ENCODE assay signal across 8 mouse cellular contexts in genomic region chr12:109458896-109459295, GRCm38 (mm10). TPM values are rescaled to one million over a fixed set of nuclear protein-coding genes. Genes with fewer than 3 reads are reported as not detected.
A peak's percentile ranks its signal among the peaks of the same experiment; 100 is the strongest.
DNase-seq lines count a peak whose midpoint lies in the region; ATAC-seq and TF ChIP-seq lines count a peak whose summit lies in the region.
"Had no signal": no experiment of that assay in that cellular context is flagged by ENCODE, and none has a peak within 500 bp of the region (broad histone marks: within the 10 kb centered on the region; RNA-seq: fewer than 3 reads in every experiment).

No protein-coding gene starts in this region.

- WGBS in liver, postnatal 0 days (ENCODE audit: insufficient replicate concordance) = 42% methylated on average over 10 of the region's 10 CpGs
- 17% methylated on average over 10 of the region's 10 CpGs for WGBS in forebrain, embryonic 11.5 days
- 11% methylated on average over 10 of the region's 10 CpGs for WGBS in hindbrain, embryonic 13.5 days
- WGBS in neural tube, embryonic 11.5 days = 16% methylated on average over 10 of the region's 10 CpGs

- no peaks in the 10 kb centered on the region for H3K9me3 ChIP-seq in liver, postnatal 0 days (ENCODE audit: low read length)
- H3K9me3 ChIP-seq in forebrain, embryonic 11.5 days (ENCODE audit: control insufficient read depth, low read length) = no peaks in the 10 kb centered on the region
- H3K9me3 ChIP-seq in hindbrain, embryonic 13.5 days = no peaks in the 10 kb centered on the region
- H3K9me3 ChIP-seq in neural tube, embryonic 11.5 days (ENCODE audit: control insufficient read depth, low read length) = no peaks in the 10 kb centered on the region

- no peak for TF ChIP-seq CTCF in liver, postnatal 0 days (IDR thresholded peaks at IDR 0.05; ENCODE audit: low read depth)

- no peak overlapping the region for H3K4me3 ChIP-seq in liver, postnatal 0 days (ENCODE audit: low read depth, low read length)
- no peak overlapping the region for H3K4me3 ChIP-seq in forebrain, embryonic 11.5 days (ENCODE audit: low read depth, low read length)
- no peak overlapping the region for H3K4me3 ChIP-seq in hindbrain, embryonic 13.5 days
- H3K4me3 ChIP-seq in neural tube, embryonic 11.5 days (ENCODE audit: low read depth, low read length) = no peak overlapping the region

- H3K27ac ChIP-seq in liver, postnatal 0 days (ENCODE audit: low read depth) = no peak overlapping the region
- no peak overlapping the region for H3K27ac ChIP-seq in forebrain, embryonic 11.5 days (ENCODE audit: low read depth, low read length)
- no peak overlapping the region for H3K27ac ChIP-seq in hindbrain, embryonic 13.5 days
- no peak overlapping the region for H3K27ac ChIP-seq in neural tube, embryonic 11.5 days (ENCODE audit: low read depth, low read length)

- no peak overlapping the region for H3K9ac ChIP-seq in liver, postnatal 0 days (replicated peaks)
- no peak overlapping the region for H3K9ac ChIP-seq in forebrain, embryonic 11.5 days (ENCODE audit: low read length)
- H3K9ac ChIP-seq in hindbrain, embryonic 13.5 days = 0 out of 2 replicates have a peak overlapping the region, but pooled peaks have one; percentile 3
- no peak overlapping the region for H3K9ac ChIP-seq in neural tube, embryonic 11.5 days (ENCODE audit: low read length)

- no peak overlapping the region for H3K4me2 ChIP-seq in liver, postnatal 0 days (ENCODE audit: low read depth, low read length)
- H3K4me2 ChIP-seq in forebrain, embryonic 11.5 days (ENCODE audit: low read depth, low read length, severe bottlenecking) = no peak overlapping the region
- H3K4me2 ChIP-seq in hindbrain, embryonic 13.5 days = peak overlapping the region; percentile 36; the same call in 1 of the 2 replicates
- H3K4me2 ChIP-seq in neural tube, embryonic 11.5 days (ENCODE audit: low read depth) = no peak overlapping the region

- H3K27me3 ChIP-seq in liver, postnatal 0 days (ENCODE audit: insufficient read depth, low read length) = peaks cover 19% of the 10 kb centered on the region
- H3K27me3 ChIP-seq in forebrain, embryonic 11.5 days (ENCODE audit: control insufficient read depth, insufficient read depth, low read length) = peaks cover 21% of the 10 kb centered on the region
- H3K27me3 ChIP-seq in hindbrain, embryonic 13.5 days = peaks cover 69% of the 10 kb centered on the region
- H3K27me3 ChIP-seq in neural tube, embryonic 11.5 days (ENCODE audit: control insufficient read depth, insufficient read depth, low read length) = peaks cover 39% of the 10 kb centered on the region

- DNase-seq in liver = peak; percentile 2
- DNase-seq in liver, postnatal 0 days = no peak
- DNase-seq in forebrain, embryonic 11.5 days (ENCODE audit: low spot score) = peak; percentile 53
- DNase-seq in neural tube, embryonic 11.5 days (ENCODE audit: low spot score) = peak; percentile 25
- DNase-seq in layer of hippocampus, postnatal 10 days (ENCODE audit: low spot score in 2 of 2) = no peak
- DNase-seq in thymus, postnatal 10 days (ENCODE audit: low spot score in 2 of 2) = no peak
- DNase-seq: kidney, postnatal 10 days had no signal

- no peak for ATAC-seq in liver, postnatal 0 days
- ATAC-seq in forebrain, embryonic 11.5 days (replicated peaks; ENCODE audit: low FRiP score) = 0 out of 2 replicates have a peak, but pooled peaks have one; percentile 13
- ATAC-seq in hindbrain, embryonic 13.5 days (ENCODE audit: low FRiP score) = no peak
- ATAC-seq in neural tube, embryonic 11.5 days (ENCODE audit: insufficient read depth, low FRiP score, low TSS enrichment) = peak; percentile 48; the same call in 1 of the 2 replicates

- H3K4me1 ChIP-seq in liver, postnatal 0 days (ENCODE audit: insufficient read depth) = no peaks in the 10 kb centered on the region
- peaks cover 41% of the 10 kb centered on the region for H3K4me1 ChIP-seq in forebrain, embryonic 11.5 days (replicated peaks; ENCODE audit: control insufficient read depth, insufficient read depth, low read length)
- H3K4me1 ChIP-seq in hindbrain, embryonic 13.5 days (replicated peaks) = peaks cover 57% of the 10 kb centered on the region
- peaks cover 33% of the 10 kb centered on the region for H3K4me1 ChIP-seq in neural tube, embryonic 11.5 days (ENCODE audit: control insufficient read depth, insufficient read depth, low read length)

- TF ChIP-seq EP300 in liver, postnatal 0 days (IDR thresholded peaks at IDR 0.05; ENCODE audit: low read depth) = no peak

- H3K36me3 ChIP-seq in liver, postnatal 0 days (replicated peaks; ENCODE audit: insufficient read depth, low read length) = no peaks in the 10 kb centered on the region
- H3K36me3 ChIP-seq in forebrain, embryonic 11.5 days (ENCODE audit: control insufficient read depth, insufficient read depth, low read length) = no peaks in the 10 kb centered on the region
- no peaks in the 10 kb centered on the region for H3K36me3 ChIP-seq in hindbrain, embryonic 13.5 days
- no peaks in the 10 kb centered on the region for H3K36me3 ChIP-seq in neural tube, embryonic 11.5 days (ENCODE audit: control insufficient read depth, insufficient read depth, low read length)

RNA-seq across cellular contexts. Expression of gene Dlk1, which starts 6.3 kb away (rescaled TPM):
- 50.7 and 52.1 TPM in 2 replicates for polyA plus RNA-seq in liver, postnatal 0 days (2015; fragmentation: Nextera tagmentation; extraction: Ambion mirVana)
- polyA plus RNA-seq in forebrain, embryonic 11.5 days (2014; fragmentation: Nextera tagmentation; extraction: Ambion mirVana) = 169 and 191 TPM in 2 replicates
- 88.0 and 102 TPM in 2 replicates for polyA plus RNA-seq in hindbrain, embryonic 13.5 days (2015; fragmentation: Nextera tagmentation; extraction: Ambion mirVana)
- polyA plus RNA-seq in neural tube, embryonic 11.5 days (2014; fragmentation: Nextera tagmentation; extraction: Ambion mirVana) = 112 and 120 TPM in 2 replicates
- 1 to 10 TPM in 1 of 2 experiments, under 1 TPM in 1; 0.73 to 1.2 TPM for total RNA-seq in layer of hippocampus, postnatal 10 days (2021)

Comparison
In these comparisons a context has a peak if more than half of its experiments do, and no peak if none do; other contexts are left out.
1. DNase-seq: peak in liver (single experiment), forebrain, embryonic 11.5 days (single experiment) and neural tube, embryonic 11.5 days (single experiment); none in liver, postnatal 0 days (single experiment), layer of hippocampus, postnatal 10 days (0 of 2) and thymus, postnatal 10 days (0 of 2).
2. ATAC-seq: peak in forebrain, embryonic 11.5 days (single experiment) and neural tube, embryonic 11.5 days (single experiment); none in liver, postnatal 0 days (single experiment) and hindbrain, embryonic 13.5 days (single experiment).